Mouse (Mus musculus): ENCODE results near the gene Cacna2d3.

GRCm38 (mm10) chr14:28966881-28967280, 754.8 kb downstream of the Cacna2d3 start:
- no peak for TF ChIP-seq CTCF (IDR thresholded peaks at IDR 0.05; ENCODE audit: low read depth)
- no peak for TF ChIP-seq EP300 (IDR thresholded peaks at IDR 0.05; ENCODE audit: low read depth)

Measured in liver, embryonic 14.5 days (tissue).